Mouse (Mus musculus): Measurements from ENCODE around the gene Tfr2.
A peak's percentile ranks its signal among the peaks of the same experiment; 100 is the strongest.

The Tfr2 gene

GRCm38 (mm10) chr5:137539291-137539801, 30.3 kb upstream of the Tfr2 start:
- DNase-seq = no peak

- no peak for DNase-seq
These were observed 28.6 kb upstream of the Tfr2 start for GRCm38 (mm10) chr5:137540991-137541390.

- DNase-seq = no peak
These were observed 27.7 kb upstream of the Tfr2 start for GRCm38 (mm10) chr5:137541768-137542540.

- no peak for DNase-seq
These were observed 24.7 kb upstream of the Tfr2 start for GRCm38 (mm10) chr5:137544926-137545325.

GRCm38 (mm10) chr5:137545596-137545995, 24.0 kb upstream of the Tfr2 start:
- DNase-seq = no peak

GRCm38 (mm10) chr5:137549840-137550239, 19.8 kb upstream of the Tfr2 start:
- DNase-seq = no peak

GRCm38 (mm10) chr5:137551119-137551518, 18.5 kb upstream of the Tfr2 start:
- peak; percentile 32 for DNase-seq

GRCm38 (mm10) chr5:137553000-137553399, 16.6 kb upstream of the Tfr2 start:
- no peak for DNase-seq

- peak; percentile 72 for DNase-seq
These were observed 16.2 kb upstream of the Tfr2 start, which contains the start of gene Actl6b for GRCm38 (mm10) chr5:137553411-137553837. TSS of gene Actl6b (plus strand) at chr5:137553517.

- no peak for DNase-seq
These were observed 15.7 kb upstream of the Tfr2 start for GRCm38 (mm10) chr5:137553898-137554297.

- no peak for DNase-seq
These were observed 8.1 kb upstream of the Tfr2 start for GRCm38 (mm10) chr5:137561556-137561955.

- no peak for DNase-seq
These were observed 6.7 kb upstream of the Tfr2 start for GRCm38 (mm10) chr5:137562965-137563364.

- DNase-seq = no peak
These were observed 3.9 kb upstream of the Tfr2 start for GRCm38 (mm10) chr5:137565744-137566143.

- DNase-seq = no peak
These were observed 3.2 kb upstream of the Tfr2 start for GRCm38 (mm10) chr5:137566416-137566815.

GRCm38 (mm10) chr5:137568223-137568798, 1.3 kb upstream of the Tfr2 start:
- DNase-seq = no peak

GRCm38 (mm10) chr5:137569031-137569430, 609 bp upstream of the Tfr2 start:
- no peak for DNase-seq

- no peak for DNase-seq
These were observed 541 bp downstream of the Tfr2 start for GRCm38 (mm10) chr5:137570181-137570580.

- no peak for DNase-seq
These were observed 1.3 kb downstream of the Tfr2 start for GRCm38 (mm10) chr5:137570691-137571586.

- DNase-seq = no peak
These were observed 4.8 kb downstream of the Tfr2 start for GRCm38 (mm10) chr5:137574470-137574901.

GRCm38 (mm10) chr5:137580246-137580645, 10.6 kb downstream of the Tfr2 start:
- no peak for DNase-seq

- no peak for DNase-seq
These were observed 13.1 kb downstream of the Tfr2 start for GRCm38 (mm10) chr5:137582702-137583101.

GRCm38 (mm10) chr5:137583670-137584169, 14.1 kb downstream of the Tfr2 start:
- DNase-seq = peak; percentile 43

- peak; percentile 76 for DNase-seq
These were observed 15.3 kb downstream of the Tfr2 start for GRCm38 (mm10) chr5:137584976-137585375.
